Mouse (Mus musculus): ENCODE measurements around the gene Klhl26. TPM values are rescaled to one million over a fixed set of nuclear protein-coding genes. Genes with fewer than 3 reads are reported as not detected.

Gene Klhl26
- polyA plus RNA-seq, 1 experiment from 2014 or later: 28.5 TPM

DNA sequence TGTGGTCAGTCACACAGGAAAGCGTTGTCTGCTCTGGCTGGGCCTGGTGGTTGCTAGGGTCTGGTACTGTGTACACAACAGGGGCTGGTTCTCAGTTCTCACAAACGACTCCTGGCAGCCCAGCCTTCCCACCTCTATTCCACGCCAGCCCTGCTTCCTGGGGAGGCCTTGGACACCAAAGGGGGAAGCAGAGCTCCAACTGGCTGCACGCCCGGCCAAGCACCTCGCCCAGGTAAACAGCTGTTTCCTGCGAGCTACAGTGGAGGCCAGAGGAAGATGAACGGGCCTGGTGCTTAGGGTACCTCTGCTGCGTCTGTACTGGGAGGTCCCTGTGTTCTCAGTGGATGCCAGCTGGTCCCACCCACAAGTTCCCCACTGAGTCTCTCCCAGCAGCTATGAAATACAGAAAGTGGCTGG is 67.3 kb downstream of the Klhl26 start:
- peak overlapping the region; percentile 77 for H3K27ac ChIP-seq
- no peak for DNase-seq (ENCODE audit: low spot score)
- peaks cover 20% of the 10 kb centered on the region for H3K4me1 ChIP-seq (replicated peaks; ENCODE audit: control insufficient read depth, insufficient read depth, low read length)
- WGBS: 58% methylated on average over 9 of the region's 9 CpGs
- peaks cover 8% of the 10 kb centered on the region for H3K36me3 ChIP-seq (replicated peaks; ENCODE audit: control insufficient read depth, insufficient read depth)
- H3K9me3 ChIP-seq (ENCODE audit: control insufficient read depth, low read length): no peaks in the 10 kb centered on the region
- H3K4me2 ChIP-seq (replicated peaks): no peak overlapping the region
- no peaks in the 10 kb centered on the region for H3K27me3 ChIP-seq (ENCODE audit: control insufficient read depth, insufficient read depth, low read length)
- H3K4me3 ChIP-seq (replicated peaks; ENCODE audit: low read length): no peak overlapping the region
- peak overlapping the region; percentile 10 for H3K9ac ChIP-seq
- ATAC-seq (ENCODE audit: low FRiP score): no peak

DNA sequence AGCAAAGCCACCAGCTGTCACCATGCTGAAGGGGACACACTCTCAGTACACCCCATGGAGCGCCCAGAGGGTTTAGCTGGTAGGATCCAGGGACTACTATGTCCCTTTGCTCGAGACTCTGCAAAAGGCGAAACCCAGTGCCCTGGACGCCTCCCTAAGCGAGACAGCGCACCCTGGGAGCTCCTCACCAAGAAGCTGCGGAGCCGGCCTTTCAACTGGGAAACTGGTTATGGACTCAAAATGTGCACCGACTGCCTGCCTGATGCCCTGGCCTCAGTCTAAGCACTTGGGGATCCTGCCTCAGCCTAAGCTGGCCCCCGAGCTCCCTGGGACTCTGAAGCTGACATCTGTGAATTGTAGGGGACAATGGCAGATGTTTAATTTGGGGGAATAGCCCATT is 67.7 kb downstream of the Klhl26 start:
- ATAC-seq (ENCODE audit: low FRiP score) (no peak), DNase-seq (ENCODE audit: low spot score) (no peak)
- no peaks in the 10 kb centered on the region for H3K27me3 ChIP-seq (ENCODE audit: control insufficient read depth, insufficient read depth, low read length)
- H3K4me2 ChIP-seq (replicated peaks): no peak overlapping the region
- H3K9ac ChIP-seq: peak overlapping the region; percentile 10
- peaks cover 10% of the 10 kb centered on the region for H3K36me3 ChIP-seq (replicated peaks; ENCODE audit: control insufficient read depth, insufficient read depth)
- H3K9me3 ChIP-seq (ENCODE audit: control insufficient read depth, low read length): no peaks in the 10 kb centered on the region
- no peak overlapping the region for H3K4me3 ChIP-seq (replicated peaks; ENCODE audit: low read length)
- H3K4me1 ChIP-seq (replicated peaks; ENCODE audit: control insufficient read depth, insufficient read depth, low read length): peaks cover 20% of the 10 kb centered on the region
- peak overlapping the region; percentile 77 for H3K27ac ChIP-seq
- 70% methylated on average over 10 of the region's 10 CpGs for WGBS

DNA sequence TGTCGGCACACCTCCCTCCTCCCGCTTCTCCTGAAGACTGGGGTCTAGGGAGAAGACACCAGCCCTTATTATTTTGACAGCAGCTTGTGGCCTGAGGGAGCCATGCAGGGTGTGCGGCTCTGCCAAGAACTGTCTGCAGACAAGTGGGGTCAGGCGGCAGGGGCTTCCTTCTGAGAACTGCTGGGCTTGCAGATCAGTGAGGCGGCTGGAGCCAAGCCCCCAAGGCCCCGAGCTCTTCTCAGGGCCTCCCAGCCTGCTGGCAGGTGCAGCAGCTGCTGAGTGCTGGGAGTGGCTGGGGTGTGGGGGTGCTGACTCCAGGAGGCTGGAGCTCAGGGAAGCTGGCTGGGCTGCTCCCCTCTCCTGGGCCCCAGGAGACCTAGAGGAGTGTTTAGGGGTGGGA is 68.5 kb downstream of the Klhl26 start:
- no peak overlapping the region for H3K4me3 ChIP-seq (replicated peaks; ENCODE audit: low read length)
- no peaks in the 10 kb centered on the region for H3K9me3 ChIP-seq (ENCODE audit: control insufficient read depth, low read length)
- WGBS: 27% methylated on average over 6 of the region's 6 CpGs
- H3K27me3 ChIP-seq (ENCODE audit: control insufficient read depth, insufficient read depth, low read length): no peaks in the 10 kb centered on the region
- ATAC-seq (ENCODE audit: low FRiP score) (peak; percentile 49), DNase-seq (ENCODE audit: low spot score) (no peak)
- H3K27ac ChIP-seq: peak overlapping the region; percentile 77
- 0 out of 2 replicates have a peak, but pooled peaks cover 10% of the 10 kb centered on the region for H3K36me3 ChIP-seq (replicated peaks; ENCODE audit: control insufficient read depth, insufficient read depth)
- peak overlapping the region; percentile 21 for H3K9ac ChIP-seq
- peaks cover 20% of the 10 kb centered on the region for H3K4me1 ChIP-seq (replicated peaks; ENCODE audit: control insufficient read depth, insufficient read depth, low read length)
- no peak overlapping the region for H3K4me2 ChIP-seq (replicated peaks)

DNA sequence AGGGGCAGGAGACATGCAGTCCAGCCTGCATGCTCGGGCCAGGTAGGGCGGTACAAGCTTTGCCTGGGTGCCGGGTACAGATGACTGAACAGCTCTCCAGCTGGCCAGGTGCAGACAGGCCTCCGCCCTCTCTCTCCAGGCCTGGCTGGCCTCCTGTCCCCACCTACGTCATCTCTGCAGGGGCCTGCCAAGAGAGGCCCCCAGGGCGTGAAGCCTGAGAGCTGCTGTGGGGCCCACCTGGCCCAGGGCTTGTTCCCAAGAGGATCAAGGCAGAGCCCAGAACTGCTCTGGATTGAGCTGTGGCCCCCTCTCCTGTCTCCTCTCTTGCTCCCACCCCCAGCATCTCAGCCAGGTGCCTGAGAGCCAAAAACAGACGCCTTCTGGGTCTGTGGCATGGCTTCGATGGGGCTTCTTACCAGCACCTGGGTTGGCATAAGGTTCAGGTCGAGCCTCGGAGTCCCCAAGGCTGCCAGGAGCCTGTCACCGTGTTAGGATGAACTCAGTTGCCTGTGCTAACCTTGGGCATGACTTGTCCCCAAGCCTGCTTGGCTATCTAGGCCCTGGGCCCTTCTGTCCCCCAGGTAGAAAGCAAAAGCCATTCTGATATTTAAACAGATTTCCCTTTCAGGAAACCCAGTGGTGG is 70.2 kb downstream of the Klhl26 start:
- DNase-seq (ENCODE audit: low spot score): no peak
- Histone ChIP-seq H3K27me3 (ENCODE audit: control insufficient read depth, insufficient read depth, low read length) (no peaks in the 10 kb centered on the region), H3K36me3 (replicated peaks; ENCODE audit: control insufficient read depth, insufficient read depth) (0 out of 2 replicates have a peak, but pooled peaks cover 10% of the 10 kb centered on the region), H3K9ac (no peak overlapping the region), H3K4me2 (replicated peaks) (no peak overlapping the region), H3K4me3 (replicated peaks; ENCODE audit: low read length) (no peak overlapping the region), H3K27ac (no peak overlapping the region), H3K9me3 (ENCODE audit: control insufficient read depth, low read length) (no peaks in the 10 kb centered on the region), H3K4me1 (replicated peaks; ENCODE audit: control insufficient read depth, insufficient read depth, low read length) (peaks cover 20% of the 10 kb centered on the region)
- ATAC-seq (ENCODE audit: low FRiP score): no peak
- 81% methylated on average over 11 of the region's 11 CpGs for WGBS

DNA sequence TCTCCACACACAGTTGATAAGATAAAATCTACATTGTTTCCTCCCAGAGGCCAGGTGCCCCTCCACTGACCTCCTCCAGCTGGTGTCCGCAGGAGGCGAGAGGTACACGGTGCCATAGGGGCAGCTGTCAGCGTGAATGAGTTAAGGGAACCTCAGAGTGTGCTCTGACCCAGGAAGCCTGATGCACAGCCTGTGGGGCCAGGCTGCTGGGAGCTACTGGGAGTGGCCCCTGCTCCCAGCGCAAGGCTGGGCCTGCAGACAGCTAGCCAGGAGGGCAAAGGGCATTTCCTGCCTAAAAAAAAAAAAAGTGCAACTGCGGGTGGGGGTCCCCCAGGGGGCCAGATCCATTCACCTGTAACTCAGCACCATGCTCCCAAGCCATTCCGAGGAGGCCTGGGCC is 71.6 kb downstream of the Klhl26 start:
- H3K4me2 ChIP-seq (replicated peaks): no peak overlapping the region
- peaks cover 20% of the 10 kb centered on the region for H3K4me1 ChIP-seq (replicated peaks; ENCODE audit: control insufficient read depth, insufficient read depth, low read length)
- no peak overlapping the region for H3K27ac ChIP-seq
- DNase-seq (ENCODE audit: low spot score) (no peak), ATAC-seq (ENCODE audit: low FRiP score) (no peak)
- no peak overlapping the region for H3K4me3 ChIP-seq (replicated peaks; ENCODE audit: low read length)
- WGBS: 59% methylated on average over 7 of the region's 7 CpGs
- no peak overlapping the region for H3K9ac ChIP-seq
- H3K27me3 ChIP-seq (ENCODE audit: control insufficient read depth, insufficient read depth, low read length): no peaks in the 10 kb centered on the region
- H3K36me3 ChIP-seq (replicated peaks; ENCODE audit: control insufficient read depth, insufficient read depth): peaks cover 14% of the 10 kb centered on the region; the same call in 1 of the 2 replicates
- H3K9me3 ChIP-seq (ENCODE audit: control insufficient read depth, low read length): no peaks in the 10 kb centered on the region

DNA sequence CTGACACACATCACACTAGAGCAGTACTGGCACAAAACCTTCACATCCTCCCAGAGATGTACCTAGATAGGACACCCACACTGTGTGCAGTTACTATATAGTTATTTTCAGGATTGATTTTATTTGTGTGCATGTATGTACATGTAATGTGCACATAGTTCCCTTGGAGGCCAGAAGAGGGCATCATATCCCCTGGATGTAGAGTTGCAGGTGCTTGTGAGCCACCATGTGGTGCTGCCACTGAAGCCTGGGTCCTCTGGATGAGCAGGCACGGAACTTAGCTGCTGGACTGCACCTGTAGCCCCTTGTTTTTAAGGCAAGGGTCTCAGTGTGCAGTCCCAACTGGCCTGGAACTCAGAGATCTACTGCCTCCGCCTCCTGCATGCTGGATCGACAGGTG is 72.6 kb downstream of the Klhl26 start:
- Histone ChIP-seq H3K4me2 (replicated peaks) (no peak overlapping the region), H3K4me3 (replicated peaks; ENCODE audit: low read length) (no peak overlapping the region), H3K27me3 (ENCODE audit: control insufficient read depth, insufficient read depth, low read length) (no peaks in the 10 kb centered on the region), H3K4me1 (replicated peaks; ENCODE audit: control insufficient read depth, insufficient read depth, low read length) (peaks cover 15% of the 10 kb centered on the region), H3K9me3 (ENCODE audit: control insufficient read depth, low read length) (no peaks in the 10 kb centered on the region), H3K36me3 (replicated peaks; ENCODE audit: control insufficient read depth, insufficient read depth) (peaks cover 19% of the 10 kb centered on the region; the same call in 1 of the 2 replicates), H3K9ac (no peak overlapping the region), H3K27ac (no peak overlapping the region)
- no peak for ATAC-seq (ENCODE audit: low FRiP score)
- no peak for DNase-seq (ENCODE audit: low spot score)
- 92% methylated on average over 3 of the region's 3 CpGs for WGBS

Other genes starting within 250 kb of the Klhl26 start
- 77.8 and 78.8 TPM in 2 replicates for gene Sugp2, start 242.7 kb downstream of the Klhl26 start, polyA plus RNA-seq (2014; fragmentation: Nextera tagmentation; extraction: Ambion mirVana)
- 97.6 and 102 TPM in 2 replicates for gene Armc6, start 242.5 kb downstream of the Klhl26 start, polyA plus RNA-seq (2014; fragmentation: Nextera tagmentation; extraction: Ambion mirVana)
- gene Homer3, start 194.1 kb downstream of the Klhl26 start, polyA plus RNA-seq (2014; fragmentation: Nextera tagmentation; extraction: Ambion mirVana): 23.5 and 25.1 TPM in 2 replicates
- gene Ddx49, start 174.5 kb downstream of the Klhl26 start, polyA plus RNA-seq (2014; fragmentation: Nextera tagmentation; extraction: Ambion mirVana): 41.8 and 42.5 TPM in 2 replicates
- gene Cope, start 174.4 kb downstream of the Klhl26 start, polyA plus RNA-seq (2014; fragmentation: Nextera tagmentation; extraction: Ambion mirVana): 256 and 288 TPM in 2 replicates
- 42.9 TPM in 2 replicates for gene Cers1, start 161.2 kb downstream of the Klhl26 start, polyA plus RNA-seq (2014; fragmentation: Nextera tagmentation; extraction: Ambion mirVana)
- 0.23 and 3.2 TPM in 2 replicates for gene Gdf1, start 147.2 kb downstream of the Klhl26 start, polyA plus RNA-seq (2014; fragmentation: Nextera tagmentation; extraction: Ambion mirVana)
- gene Upf1, start 123.7 kb downstream of the Klhl26 start, polyA plus RNA-seq (2014; fragmentation: Nextera tagmentation; extraction: Ambion mirVana): 17.3 and 17.9 TPM in 2 replicates
- gene Comp, start 103.4 kb downstream of the Klhl26 start, polyA plus RNA-seq (2014; fragmentation: Nextera tagmentation; extraction: Ambion mirVana): 0.10 and 0.27 TPM in 2 replicates
- gene Crtc1, start 37.4 kb downstream of the Klhl26 start, polyA plus RNA-seq (2014; fragmentation: Nextera tagmentation; extraction: Ambion mirVana): 48.1 and 53.9 TPM in 2 replicates
- 143 and 149 TPM in 2 replicates for gene Tmem59l, start 10.4 kb upstream of the Klhl26 start, polyA plus RNA-seq (2014; fragmentation: Nextera tagmentation; extraction: Ambion mirVana)
- 6.3 and 6.9 TPM in 2 replicates for gene Crlf1, start 16.2 kb upstream of the Klhl26 start, polyA plus RNA-seq (2014; fragmentation: Nextera tagmentation; extraction: Ambion mirVana)
- 161 and 166 TPM in 2 replicates for gene Rex1bd, start 29.8 kb upstream of the Klhl26 start, polyA plus RNA-seq (2014; fragmentation: Nextera tagmentation; extraction: Ambion mirVana)
- gene Uba52, start 33.8 kb upstream of the Klhl26 start, polyA plus RNA-seq (2014; fragmentation: Nextera tagmentation; extraction: Ambion mirVana): 622 and 778 TPM in 2 replicates
- 328 and 332 TPM in 2 replicates for gene Fkbp8, start 50.8 kb upstream of the Klhl26 start, polyA plus RNA-seq (2014; fragmentation: Nextera tagmentation; extraction: Ambion mirVana)
- 45.4 and 46.5 TPM in 2 replicates for gene Kxd1, start 51.0 kb upstream of the Klhl26 start, polyA plus RNA-seq (2014; fragmentation: Nextera tagmentation; extraction: Ambion mirVana)
- 14.8 and 15.1 TPM in 2 replicates for gene Ell, start 62.5 kb upstream of the Klhl26 start, polyA plus RNA-seq (2014; fragmentation: Nextera tagmentation; extraction: Ambion mirVana)
- gene Isyna1, start 117.4 kb upstream of the Klhl26 start, polyA plus RNA-seq (2014; fragmentation: Nextera tagmentation; extraction: Ambion mirVana): 86.8 and 96.6 TPM in 2 replicates
- gene Ssbp4, start 131.9 kb upstream of the Klhl26 start, polyA plus RNA-seq (2014; fragmentation: Nextera tagmentation; extraction: Ambion mirVana): 165 and 173 TPM in 2 replicates
- gene Lrrc25, start 139.2 kb upstream of the Klhl26 start, polyA plus RNA-seq (2014; fragmentation: Nextera tagmentation; extraction: Ambion mirVana): 0.98 and 1.6 TPM in 2 replicates
- 0.14 and 0.28 TPM in 2 replicates for gene Gdf15, start 155.5 kb upstream of the Klhl26 start, polyA plus RNA-seq (2014; fragmentation: Nextera tagmentation; extraction: Ambion mirVana)
- gene Pgpep1, start 183.4 kb upstream of the Klhl26 start, polyA plus RNA-seq (2014; fragmentation: Nextera tagmentation; extraction: Ambion mirVana): 74.0 and 89.3 TPM in 2 replicates
- gene Lsm4, start 196.3 kb upstream of the Klhl26 start, polyA plus RNA-seq (2014; fragmentation: Nextera tagmentation; extraction: Ambion mirVana): 180 and 197 TPM in 2 replicates
- gene Jund, start 222.0 kb upstream of the Klhl26 start, polyA plus RNA-seq (2014; fragmentation: Nextera tagmentation; extraction: Ambion mirVana): 128 and 144 TPM in 2 replicates
- 0.07 and 0.15 TPM in 2 replicates for gene Iqcn, start 226.5 kb upstream of the Klhl26 start, polyA plus RNA-seq (2014; fragmentation: Nextera tagmentation; extraction: Ambion mirVana)
- gene Gm3336, start 241.6 kb upstream of the Klhl26 start, polyA plus RNA-seq (2014; fragmentation: Nextera tagmentation; extraction: Ambion mirVana): not detected in 2 replicates
- gene Pde4c, start 246.8 kb upstream of the Klhl26 start, polyA plus RNA-seq (2014; fragmentation: Nextera tagmentation; extraction: Ambion mirVana): 0.21 and 0.32 TPM in 2 replicates

All from hindbrain, embryonic 14.5 days (tissue).